Mouse (Mus musculus): ENCODE measurements around the gene Myadml2.

The Myadml2 gene

GRCm38 (mm10) chr11:120660301-120661075 is 12.5 kb upstream of the Myadml2 start:
- no peak for DNase-seq

DNA sequence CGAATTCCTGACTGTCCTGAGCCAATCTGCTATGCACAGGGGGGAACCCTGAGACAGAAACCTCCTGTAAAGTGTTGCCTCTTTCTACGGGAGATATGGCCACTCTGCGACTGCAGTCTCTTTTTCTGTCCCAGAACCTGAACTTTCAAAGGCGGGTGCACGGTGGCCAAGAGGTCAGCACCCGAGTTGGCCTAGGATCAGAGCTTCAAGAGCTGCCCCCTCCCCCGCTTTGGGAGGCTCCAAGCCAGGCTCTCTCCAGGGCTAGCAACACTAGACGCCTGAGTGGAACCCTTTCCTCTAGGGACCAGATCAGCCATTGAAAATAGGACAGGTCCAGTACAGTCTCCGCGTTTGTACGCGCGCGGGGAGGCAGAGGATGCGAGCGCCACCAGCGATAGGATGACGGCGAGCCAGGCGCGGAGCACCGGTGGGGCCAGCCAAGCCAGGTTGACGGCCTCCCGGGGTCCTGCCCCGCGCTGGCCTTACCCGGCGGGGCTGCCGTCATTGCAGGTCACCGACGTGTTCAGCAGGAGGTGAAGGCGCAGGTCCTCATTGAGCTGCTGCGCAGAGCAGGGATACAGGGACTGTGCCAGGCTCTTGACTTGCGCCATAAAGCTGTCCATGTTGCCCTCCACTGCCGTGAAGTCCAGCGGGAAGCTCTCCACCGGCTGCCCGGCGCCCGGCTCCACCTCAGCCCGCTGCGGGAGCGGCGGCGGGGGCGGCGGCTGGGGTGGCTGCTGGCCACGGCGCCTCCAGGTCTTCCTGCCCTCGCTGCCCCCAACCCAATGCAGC is 11.7 kb upstream of the Myadml2 start:
- no peak for DNase-seq

GRCm38 (mm10) chr11:120658876-120659410 is 11.0 kb upstream of the Myadml2 start:
- DNase-seq = peak; percentile 60

GRCm38 (mm10) chr11:120657301-120657700 is 9.3 kb upstream of the Myadml2 start:
- DNase-seq = no peak

DNA sequence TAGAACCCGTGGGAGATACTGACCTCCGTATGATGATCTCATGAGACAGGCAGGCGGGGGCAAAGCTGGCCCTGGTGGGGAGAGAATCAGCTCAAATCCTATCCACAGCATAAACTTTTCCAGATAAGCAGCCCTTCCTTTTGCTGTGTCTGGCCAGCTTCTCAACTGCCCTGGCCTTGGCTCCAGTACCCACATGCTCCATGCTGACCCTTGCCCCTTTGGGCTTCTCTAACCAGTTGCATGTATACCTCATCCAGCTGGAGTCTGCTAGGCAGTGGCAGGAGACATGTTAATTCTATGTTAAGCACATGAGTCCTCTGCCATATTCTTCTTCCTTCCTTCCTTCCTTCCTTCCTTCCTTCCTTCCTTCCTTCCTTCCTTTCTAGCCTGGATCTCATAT is 6.8 kb upstream of the Myadml2 start:
- no peak for DNase-seq

- DNase-seq = no peak
Observed at GRCm38 (mm10) chr11:120651872-120652271, 3.9 kb upstream of the Myadml2 start.

DNA sequence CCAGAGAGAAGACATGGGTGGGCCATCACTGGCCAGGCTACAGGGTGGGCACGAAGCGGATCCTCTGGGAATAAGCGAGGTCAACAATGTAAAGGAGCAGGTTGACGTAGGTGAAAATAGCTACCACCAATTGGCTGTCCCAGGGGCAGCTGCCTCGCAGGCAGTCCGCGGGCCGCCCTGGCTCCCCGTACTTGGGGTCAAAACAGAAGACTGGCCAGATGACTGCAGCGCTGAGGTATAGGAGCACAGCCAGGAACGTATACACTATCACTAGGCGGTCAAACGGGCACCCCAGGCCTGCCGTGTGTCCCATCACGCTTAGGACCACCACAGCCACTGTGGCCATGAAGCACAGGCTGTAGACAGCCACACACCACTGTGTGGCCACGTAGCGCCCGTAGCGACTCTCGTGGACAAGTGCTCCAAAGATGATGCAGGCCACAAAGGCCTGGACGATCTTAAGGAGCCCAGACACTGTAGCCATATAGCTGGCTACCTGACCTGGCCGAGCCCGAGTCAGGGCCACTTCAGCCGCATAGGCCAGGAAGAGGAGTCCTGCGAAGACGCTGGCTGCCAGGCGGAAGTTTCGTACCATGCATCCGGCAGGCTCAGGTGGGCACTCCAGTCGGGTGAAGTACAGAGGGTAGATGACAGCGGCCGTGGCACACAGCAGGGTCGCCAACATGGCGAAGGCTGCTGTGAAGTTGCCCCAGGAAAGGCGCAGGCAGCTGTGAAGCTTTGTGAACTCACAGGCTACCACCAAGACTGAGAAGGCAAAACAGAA is 719 bp downstream of the Myadml2 start:
- DNase-seq = no peak

GRCm38 (mm10) chr11:120643601-120643987 is 4.4 kb downstream of the Myadml2 start, which contains the start of gene Pycr1:
Pycr1 (minus strand) TSS chr11:120643769.
- peak; percentile 89 for DNase-seq

- DNase-seq = no peak
Observed at GRCm38 (mm10) chr11:120642939-120643600, 4.9 kb downstream of the Myadml2 start.

- no peak for DNase-seq
Observed at GRCm38 (mm10) chr11:120641869-120642268, 6.1 kb downstream of the Myadml2 start.

GRCm38 (mm10) chr11:120641255-120641654 is 6.7 kb downstream of the Myadml2 start:
- DNase-seq = no peak

- DNase-seq = no peak
Observed at GRCm38 (mm10) chr11:120634810-120635209, 13.1 kb downstream of the Myadml2 start.

- DNase-seq = peak; percentile 90
Observed at GRCm38 (mm10) chr11:120633520-120634343, 14.2 kb downstream of the Myadml2 start, which contains the start of gene Mafg. Mafg (minus strand) TSS chr11:120633600.

DNA sequence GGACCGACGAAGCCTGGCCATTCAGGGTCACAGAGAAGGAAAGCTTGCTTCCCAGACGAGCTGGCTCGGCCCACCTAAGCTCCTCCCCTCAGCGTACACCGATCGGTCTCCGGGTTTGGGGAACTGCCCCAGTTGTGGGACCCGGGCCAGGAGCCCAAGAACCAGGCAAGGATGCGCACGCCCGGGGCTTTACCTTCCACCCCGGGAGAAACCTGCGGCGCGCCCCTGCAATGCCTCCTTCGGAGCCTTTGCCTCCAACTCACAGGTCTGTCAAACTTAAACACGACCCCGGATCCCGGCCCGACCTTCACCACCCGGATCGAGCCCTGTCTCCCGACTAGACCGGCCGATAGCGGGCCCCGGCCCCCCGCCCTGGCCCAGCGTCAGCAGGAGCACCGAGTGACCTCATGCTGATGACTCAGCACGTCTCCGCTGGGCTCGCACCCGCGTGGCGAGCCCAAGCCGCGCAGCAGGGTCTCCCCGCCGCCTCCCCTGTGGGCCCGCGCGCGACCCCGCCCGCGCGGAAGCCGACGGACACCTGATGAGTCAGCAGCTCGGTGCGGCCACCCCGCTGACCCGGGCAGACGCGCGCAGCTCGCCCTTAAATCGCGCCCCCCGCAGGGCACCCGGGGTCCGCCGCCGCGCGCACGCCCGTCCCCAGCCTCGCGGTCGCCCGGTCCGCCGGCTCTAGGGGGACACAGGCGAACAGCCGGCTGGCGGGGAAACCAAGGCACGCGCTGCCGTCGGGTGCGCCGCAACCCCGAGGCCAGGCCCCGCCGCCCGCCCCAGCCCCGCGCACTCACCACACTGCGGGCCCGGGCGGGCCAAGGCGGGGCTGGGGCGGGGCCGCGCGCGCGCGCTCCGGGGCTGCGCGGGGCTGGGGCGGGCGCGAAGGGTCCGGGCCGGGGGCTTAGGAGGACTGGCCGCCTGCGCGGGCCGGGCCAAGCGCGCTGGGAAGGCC is 15.1 kb downstream of the Myadml2 start:
- peak; percentile 62 for DNase-seq

- DNase-seq = no peak
Observed at GRCm38 (mm10) chr11:120631726-120632448, 16.1 kb downstream of the Myadml2 start.

- DNase-seq = no peak
Observed at GRCm38 (mm10) chr11:120630881-120631725, 16.9 kb downstream of the Myadml2 start.

- DNase-seq = no peak
Observed at GRCm38 (mm10) chr11:120630401-120630871, 17.5 kb downstream of the Myadml2 start.

DNA sequence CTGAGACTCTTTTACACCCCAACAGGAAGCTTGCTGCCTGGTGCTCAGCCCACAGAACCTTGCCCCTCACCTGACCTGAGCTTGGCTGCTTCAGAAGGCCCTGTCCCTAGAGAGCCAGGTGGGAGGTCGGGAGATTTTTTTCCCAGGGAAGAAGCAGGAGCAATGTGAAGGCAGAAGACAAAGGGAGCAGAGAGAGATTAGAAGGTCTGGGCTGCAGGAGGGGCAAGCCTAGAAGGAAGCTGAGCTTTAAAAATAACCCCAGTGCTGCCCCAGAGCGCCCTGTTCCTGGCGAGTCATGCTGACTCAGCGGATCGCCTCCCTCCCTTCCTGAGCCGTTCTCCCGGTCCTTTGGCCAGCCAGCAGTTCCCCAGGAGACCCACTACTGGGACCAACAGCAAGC is 18.0 kb downstream of the Myadml2 start:
- no peak for DNase-seq
